Mouse (Mus musculus): ENCODE measurements at regions not wholly inside any gene's neighbourhood (a gene's known extent, or its start where the extent isn't known, plus 50 kb on each side); places are given as distances from the start of the nearest gene placed in this dataset.

DNA sequence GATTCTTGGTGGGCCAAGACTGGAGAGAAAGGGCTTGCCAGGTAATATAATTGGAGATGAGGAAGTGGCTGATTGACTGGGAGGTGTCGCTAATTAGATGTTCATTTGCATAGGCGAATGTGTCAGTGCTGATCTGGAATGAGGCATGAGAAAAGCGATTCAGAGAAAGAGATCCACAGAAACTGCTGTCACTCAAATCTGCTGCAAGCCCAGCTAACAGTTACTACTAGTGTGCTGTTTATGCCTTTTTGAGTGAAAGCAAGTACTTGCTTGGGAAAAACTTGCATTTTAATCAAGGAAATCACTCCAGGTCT is 331.6 kb downstream of the Isl1 start:
- H3K27me3 ChIP-seq (ENCODE audit: control insufficient read depth, insufficient read depth, low read length), result no peaks in the 10 kb centered on the region
- H3K9me3 ChIP-seq (replicated peaks; ENCODE audit: control insufficient read depth, low read length), result no peaks in the 10 kb centered on the region
- no peak overlapping the region for H3K27ac ChIP-seq (ENCODE audit: low read length)
- H3K4me1 ChIP-seq (ENCODE audit: control insufficient read depth, insufficient read depth, low read length), result no peaks in the 10 kb centered on the region
- no peak overlapping the region for H3K4me2 ChIP-seq (ENCODE audit: low read depth, low read length)
- no peak overlapping the region for H3K9ac ChIP-seq (ENCODE audit: low read length)
- no peaks in the 10 kb centered on the region for H3K36me3 ChIP-seq (ENCODE audit: control insufficient read depth, insufficient read depth, low read length)
- ATAC-seq (ENCODE audit: insufficient read depth, low FRiP score), result no peak
- 53% methylated on average over 3 of the region's 3 CpGs for WGBS
- H3K4me3 ChIP-seq (replicated peaks; ENCODE audit: low read length), result no peak overlapping the region

GRCm38 (mm10) chr13:115977118-115977889 is 332.2 kb downstream of the Isl1 start:
- H3K27me3 ChIP-seq (ENCODE audit: control insufficient read depth, insufficient read depth, low read length), result no peaks in the 10 kb centered on the region
- H3K4me3 ChIP-seq (replicated peaks; ENCODE audit: low read length), result no peak overlapping the region
- H3K4me2 ChIP-seq (ENCODE audit: low read depth, low read length), result no peak overlapping the region
- ATAC-seq (ENCODE audit: insufficient read depth, low FRiP score), result no peak
- H3K9ac ChIP-seq (ENCODE audit: low read length), result no peak overlapping the region
- H3K36me3 ChIP-seq (ENCODE audit: control insufficient read depth, insufficient read depth, low read length), result no peaks in the 10 kb centered on the region
- H3K27ac ChIP-seq (ENCODE audit: low read length), result no peak overlapping the region
- no peaks in the 10 kb centered on the region for H3K4me1 ChIP-seq (ENCODE audit: control insufficient read depth, insufficient read depth, low read length)
- 40% methylated on average over 7 of the region's 7 CpGs for WGBS
- H3K9me3 ChIP-seq (replicated peaks; ENCODE audit: control insufficient read depth, low read length), result no peaks in the 10 kb centered on the region

All from stomach, embryonic 16.5 days (tissue).